Mouse (Mus musculus) hindlimb bud, embryonic 11.5 days (tissue): Measurements from ENCODE around the gene Rnf111.
A peak's percentile ranks its signal among the peaks of the same experiment; 100 is the strongest.
"Not testable (repeated sequence)": the region's sequence is repeated elsewhere in the genome, so short reads cannot be mapped to it uniquely, and the experiment has no call there.

ENCODE experiments used
- DNase-seq: peaks from one replicate; pipeline ENCODE4 v3.0.0-alpha.2; 2012; ENCODE audit warnings: low read depth, low spot score; ENCODE audit errors: extremely low spot score

Rnf111 gene

DNA sequence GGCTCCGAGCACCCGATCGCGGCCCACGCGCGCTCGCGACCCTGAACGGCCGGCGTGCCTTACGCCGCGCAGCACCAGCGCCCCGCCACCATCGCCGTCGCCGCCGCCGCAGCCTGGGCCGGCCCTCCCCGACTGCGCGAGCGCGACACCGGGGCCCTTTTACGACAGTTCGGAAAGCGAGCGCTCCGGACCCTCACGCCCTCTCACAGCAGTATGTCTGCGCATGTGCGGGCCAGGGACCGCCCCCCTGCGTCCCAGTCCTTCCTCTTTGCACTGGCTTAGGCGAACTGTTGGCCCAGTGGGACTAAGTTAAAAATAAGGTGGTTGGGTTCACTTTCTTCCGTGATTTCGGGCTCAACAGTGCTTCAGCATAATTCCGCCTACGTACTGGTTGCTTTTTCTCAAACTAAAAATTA is at the start of gene Rnf111:
Gene Rnf111 (minus strand): TSS at position 100 of the 416 bp plus-strand sequence.
- DNase-seq: peak; percentile 89

DNA sequence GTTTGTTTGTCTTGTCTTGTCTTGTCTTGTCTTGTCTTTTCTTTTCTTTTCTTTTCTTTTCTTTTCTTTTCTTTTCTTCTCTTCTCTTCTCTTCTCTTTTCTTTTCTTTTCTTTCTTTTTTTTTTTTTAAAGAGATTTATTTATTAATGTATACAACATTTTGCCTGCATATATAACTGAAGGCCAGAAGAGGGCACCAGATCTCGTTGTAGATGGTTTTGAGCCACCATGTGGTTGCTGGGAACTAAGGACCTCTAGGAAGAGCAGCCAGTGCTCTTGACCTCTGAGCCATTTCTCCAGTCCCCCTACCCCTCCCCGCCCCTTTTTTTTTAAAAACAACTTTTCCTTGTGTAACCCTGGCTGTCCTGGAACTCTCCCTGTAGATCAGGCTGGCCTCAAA is 48.7 kb upstream of the Rnf111 start:
- not testable (repeated sequence) for DNase-seq

DNA sequence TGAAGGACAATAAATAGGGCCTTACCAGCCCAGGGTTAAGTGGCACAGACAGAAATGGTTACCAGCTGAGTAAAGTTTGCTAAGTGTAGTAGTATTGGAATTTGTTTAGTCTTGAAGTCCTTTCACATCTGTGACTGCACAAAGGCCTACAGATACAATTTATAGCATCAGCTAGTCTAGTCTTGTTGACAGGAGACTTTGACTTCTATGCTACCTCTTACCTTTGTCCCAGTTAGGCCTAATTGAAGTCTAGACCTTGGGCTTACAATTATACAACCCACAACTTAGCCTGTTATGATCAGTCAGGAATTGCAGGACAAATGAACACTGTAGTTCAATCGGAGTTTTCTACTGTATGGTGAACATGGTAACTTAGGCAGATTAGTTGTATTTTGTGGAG is 48.0 kb upstream of the Rnf111 start:
- DNase-seq: no peak

- no peak for DNase-seq
Observed at GRCm38 (mm10) chr9:70548304-70548703, 44.8 kb upstream of the Rnf111 start.

- not testable (repeated sequence) for DNase-seq
Observed at GRCm38 (mm10) chr9:70546576-70546975, 43.1 kb upstream of the Rnf111 start.

DNA sequence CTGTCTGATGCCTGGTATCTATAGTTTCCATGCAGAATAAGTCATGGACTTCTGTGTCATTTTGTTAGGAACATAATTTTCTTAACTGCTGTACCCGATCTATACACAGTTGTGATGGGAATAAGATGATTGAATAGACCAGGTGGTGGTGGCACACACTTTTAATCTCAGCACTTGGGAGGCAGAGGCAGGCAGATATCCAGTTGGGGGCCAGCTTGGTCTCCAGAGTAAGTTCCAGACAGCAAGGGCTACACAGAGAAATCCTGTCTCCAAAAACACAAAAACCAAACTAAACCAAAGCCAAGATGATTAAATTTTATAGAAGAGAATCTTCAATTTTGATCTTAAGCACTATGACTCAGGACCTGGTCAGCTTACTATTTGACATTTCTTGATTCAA is 41.3 kb upstream of the Rnf111 start:
- DNase-seq: no peak

GRCm38 (mm10) chr9:70543985-70544384 is 40.5 kb upstream of the Rnf111 start:
- DNase-seq: no peak

DNA sequence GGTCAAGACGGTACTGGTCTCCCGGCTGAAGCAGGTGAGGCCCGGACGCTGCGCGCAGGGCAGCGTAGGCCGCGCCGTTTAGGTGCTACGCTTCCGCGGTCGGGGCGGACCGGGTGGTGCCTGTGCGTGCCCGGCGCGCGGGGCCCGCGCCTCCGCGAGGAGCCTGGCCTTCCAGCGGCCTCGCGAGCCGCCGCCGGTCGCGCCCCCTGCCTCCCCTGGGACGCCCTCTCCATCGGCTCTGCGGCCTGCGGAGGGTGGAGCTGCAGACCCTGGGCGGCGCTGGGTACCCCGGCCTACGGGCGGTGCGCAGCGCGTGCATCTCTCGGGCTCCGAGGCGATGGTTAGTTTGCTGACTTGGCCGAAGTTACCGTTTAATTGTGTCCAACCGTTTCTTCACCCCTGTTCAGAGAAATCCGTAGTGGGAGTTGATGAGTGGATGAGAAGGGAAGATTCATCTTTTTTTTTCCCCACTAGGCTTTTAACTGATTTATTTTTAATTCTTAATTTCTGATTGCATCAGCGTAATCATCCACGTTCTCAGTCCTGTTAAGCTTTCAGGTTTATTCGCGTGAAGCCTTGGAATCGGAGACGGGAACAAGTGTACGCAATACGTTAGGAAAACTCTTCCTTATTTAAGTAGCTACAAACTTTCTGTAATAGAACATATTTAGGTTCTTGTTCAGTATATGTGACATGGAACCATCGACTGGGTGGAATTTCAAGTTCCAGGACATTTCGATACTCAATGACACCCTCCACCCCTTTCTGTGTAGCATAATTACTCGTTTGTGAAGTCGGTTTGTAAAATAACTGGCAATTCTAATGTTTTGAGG is 39.7 kb upstream of the Rnf111 start:
- DNase-seq: no peak

DNA sequence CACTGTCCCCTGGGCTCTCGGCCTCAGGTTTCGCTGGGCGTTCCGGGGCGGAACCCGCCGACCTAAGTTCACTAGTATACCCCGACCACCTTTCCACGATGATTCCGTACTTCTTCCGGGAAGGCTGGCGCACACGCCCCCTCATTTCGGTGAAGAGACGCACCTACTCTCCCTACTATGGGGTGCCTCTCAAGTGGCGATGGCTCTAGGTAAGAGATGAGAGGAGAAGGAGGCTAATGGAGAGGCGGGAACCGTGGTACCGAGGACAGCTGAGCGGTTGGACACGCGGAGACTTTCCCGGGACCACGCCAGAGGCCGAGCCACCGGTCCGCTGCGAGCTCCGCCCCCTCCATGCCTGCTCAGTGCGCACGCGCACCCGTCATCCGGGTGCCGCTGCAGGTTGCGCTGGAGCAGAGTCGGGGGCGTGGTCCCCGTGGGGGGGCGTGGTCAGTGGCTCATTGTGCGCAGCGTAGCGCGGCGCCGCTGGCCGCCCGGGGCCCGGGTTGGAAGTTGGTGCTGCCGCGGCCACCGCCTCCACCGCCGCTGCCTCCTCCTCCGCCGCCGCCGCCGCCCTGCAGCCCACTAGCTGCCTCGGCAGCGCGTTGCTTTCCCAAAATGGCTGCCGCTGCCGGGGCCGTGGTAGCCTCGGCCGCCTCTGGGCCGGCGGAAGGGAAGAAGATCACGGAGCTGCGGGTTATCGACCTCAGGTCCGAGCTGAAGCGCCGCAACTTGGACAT is 38.9 kb upstream of the Rnf111 start, which contains the start of gene Sltm:
Gene Sltm (plus strand): TSS at position 450 of the 737 bp plus-strand sequence.
- DNase-seq: peak; percentile 88

GRCm38 (mm10) chr9:70541584-70541983 is 38.1 kb upstream of the Rnf111 start:
- DNase-seq: no peak

DNA sequence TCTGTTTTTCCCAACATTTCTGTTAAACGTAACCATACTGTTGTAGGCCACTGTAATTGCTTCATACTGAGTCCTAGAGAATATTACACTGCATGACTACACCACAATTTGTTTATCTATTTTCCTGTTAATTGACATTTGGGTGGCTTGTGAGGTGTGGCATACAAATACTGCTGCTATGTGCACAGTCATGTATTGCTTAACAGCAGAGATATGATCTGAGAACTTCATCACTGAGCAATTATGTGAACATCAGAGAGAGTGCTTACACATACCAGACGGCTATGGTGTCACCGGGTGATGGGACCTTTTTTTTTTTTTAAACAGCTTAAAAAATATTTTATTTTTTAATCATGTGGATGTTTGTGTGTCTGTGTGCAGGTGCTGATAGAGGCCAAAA is 29.8 kb upstream of the Rnf111 start:
- no peak for DNase-seq

DNA sequence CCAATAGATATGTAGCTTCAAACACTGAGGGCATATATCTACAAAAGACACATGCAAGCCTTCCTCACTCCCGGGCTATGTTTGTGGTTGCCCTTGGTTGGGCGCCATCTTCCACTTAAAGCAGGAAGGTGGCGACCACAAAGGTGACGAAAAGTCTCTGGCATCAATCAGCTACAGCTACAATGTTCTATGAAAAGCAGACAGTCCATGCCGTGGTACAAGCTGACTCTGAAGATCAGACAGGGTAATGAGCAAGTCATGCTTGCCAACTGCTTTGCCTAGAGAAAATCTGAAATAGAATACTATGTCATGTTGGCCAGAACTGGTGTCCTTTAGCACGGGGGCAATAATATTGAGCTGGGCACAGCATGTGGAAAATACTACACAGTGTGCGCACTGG is 20.8 kb upstream of the Rnf111 start:
- DNase-seq: no peak

- DNase-seq: no peak
Observed at GRCm38 (mm10) chr9:70523813-70524212, 20.3 kb upstream of the Rnf111 start.

GRCm38 (mm10) chr9:70520651-70521050 is 17.1 kb upstream of the Rnf111 start:
- no peak for DNase-seq

DNA sequence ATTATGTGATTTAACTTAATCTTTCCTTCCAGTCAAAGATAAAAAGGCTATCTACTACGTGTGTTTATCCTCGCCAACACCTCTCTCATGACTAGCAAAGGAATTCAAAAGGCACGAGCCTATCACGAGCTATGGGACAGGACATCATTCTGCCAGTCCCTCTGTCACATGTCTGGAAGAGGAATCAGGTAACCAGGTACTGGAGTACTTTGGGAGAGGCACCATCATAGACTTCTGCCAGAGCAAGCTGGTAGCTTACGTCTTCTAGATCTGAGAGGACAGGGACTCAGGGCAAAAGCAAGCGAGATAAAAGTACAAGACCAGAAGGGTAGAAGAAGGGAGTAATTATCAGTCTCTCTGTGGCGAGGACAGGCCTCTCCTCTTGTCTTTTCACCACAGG is 8.2 kb upstream of the Rnf111 start:
- DNase-seq: no peak

DNA sequence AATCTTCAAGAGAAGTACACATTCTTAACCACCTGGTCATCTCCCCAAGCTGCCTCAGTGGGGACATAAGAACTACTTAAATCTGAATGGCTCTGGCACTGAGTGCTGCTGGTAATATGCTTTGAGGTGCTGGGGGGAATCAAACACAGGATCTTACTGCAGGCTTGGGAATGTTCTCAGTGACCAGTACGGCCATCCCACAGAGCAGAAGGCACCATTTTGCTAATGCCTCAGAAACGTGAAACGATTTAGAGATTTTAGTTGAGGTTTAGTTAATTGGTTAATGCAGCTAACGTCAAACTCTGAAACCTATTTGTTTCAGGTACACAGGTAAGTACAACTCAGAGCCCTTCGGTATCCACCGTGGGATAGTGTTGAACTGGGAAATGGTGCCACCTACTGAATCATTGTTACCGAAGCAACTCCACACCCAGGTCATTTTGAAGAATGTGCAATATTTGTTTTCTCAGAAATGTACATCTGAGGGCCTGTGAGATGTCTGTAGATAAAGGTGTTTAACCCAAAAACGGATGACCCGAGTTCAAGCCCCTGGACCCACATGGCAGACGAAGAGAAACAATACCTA is 7.6 kb upstream of the Rnf111 start:
- DNase-seq: no peak

DNA sequence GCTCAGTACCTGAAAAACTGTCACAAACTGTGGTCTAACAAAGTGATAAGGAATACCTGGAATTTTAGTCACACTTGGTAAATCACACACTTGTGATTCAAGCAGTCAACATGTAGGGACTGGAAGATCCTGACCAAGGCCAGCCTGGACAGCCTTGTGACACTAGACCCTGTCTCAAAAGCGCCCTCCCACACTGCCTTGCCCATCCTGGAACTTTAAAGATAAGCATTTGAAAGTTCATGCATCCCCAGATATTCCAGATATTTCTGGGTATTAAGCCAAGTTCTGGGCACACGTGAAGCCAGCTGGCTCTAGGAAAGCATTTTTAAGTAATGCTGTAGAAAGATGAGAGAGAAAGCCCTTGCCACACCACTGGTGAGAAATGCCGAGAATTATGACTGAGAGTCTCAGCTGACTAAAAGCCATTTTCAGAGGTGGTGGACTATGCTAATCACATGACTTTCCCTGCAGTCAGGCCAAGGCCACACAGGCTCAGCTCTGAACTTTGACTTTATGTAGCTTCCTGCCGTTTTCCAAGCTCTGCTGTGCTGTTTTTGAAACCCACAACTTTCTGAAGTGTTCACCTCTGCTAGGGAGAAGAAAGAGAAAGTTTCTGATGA is 6.5 kb upstream of the Rnf111 start:
- DNase-seq: no peak

- DNase-seq: no peak
Observed at GRCm38 (mm10) chr9:70506787-70507186, 3.3 kb upstream of the Rnf111 start.

DNA sequence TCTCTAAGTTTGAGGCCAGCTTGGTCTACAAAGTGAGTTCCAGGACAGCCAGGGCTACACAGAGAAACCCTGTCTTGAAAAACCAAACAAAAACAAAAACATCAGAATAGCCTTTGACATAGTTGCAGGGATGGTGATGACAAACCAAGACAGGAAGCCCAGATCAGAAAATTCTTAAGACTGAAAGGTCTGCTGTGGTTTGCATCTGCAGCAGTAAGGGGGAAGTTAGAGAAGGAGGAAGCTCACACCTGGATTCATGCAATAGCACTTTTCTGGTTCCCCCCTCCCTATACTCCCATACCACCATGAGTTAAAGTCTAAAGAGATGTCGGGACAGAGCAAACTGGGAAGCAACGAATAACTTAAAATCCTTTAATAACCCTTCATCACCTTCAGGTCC is 2.7 kb upstream of the Rnf111 start:
- no peak for DNase-seq

DNA sequence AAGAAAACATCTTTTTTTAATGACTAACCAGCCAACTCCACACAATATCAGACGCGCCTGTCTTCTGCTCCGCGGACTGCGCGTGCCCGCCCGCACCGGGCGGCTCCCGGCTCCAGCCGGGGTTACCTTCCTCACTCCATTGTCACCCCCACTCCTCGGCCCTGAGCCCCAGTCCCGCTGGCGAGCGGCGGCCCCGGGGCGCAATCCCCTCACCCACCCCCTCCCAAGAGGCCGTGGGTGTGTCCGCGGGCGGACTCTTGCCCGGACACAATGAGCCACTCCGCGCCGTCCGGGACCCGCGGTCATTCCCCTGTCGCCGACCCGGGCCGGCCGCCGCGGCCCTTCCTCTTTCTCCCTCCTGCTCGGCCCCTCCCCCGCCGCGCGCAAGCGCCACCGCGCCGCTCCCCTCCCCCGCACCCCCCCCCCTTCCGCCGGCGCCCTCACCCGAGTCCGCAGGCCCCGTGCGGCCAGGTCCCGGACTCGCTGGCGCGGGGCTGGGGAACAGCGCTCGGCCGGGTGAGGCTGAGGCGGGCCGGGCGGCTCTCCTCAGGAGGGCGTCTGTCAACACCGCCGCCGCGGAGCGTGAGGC is 416 bp downstream of the Rnf111 start:
- no peak for DNase-seq
